Mouse (Mus musculus) MEL (cell line): Measurements from ENCODE around the gene Olfr1555-ps1.

ENCODE experiments used
- BHLHE40 ChIP-seq: IDR thresholded peaks from 2 replicates; pipeline ENCODE4 v1.6.1; 2012; ENCODE audit warnings: low read depth, mild to moderate bottlenecking, inconsistent platforms, low read length, improper control_type of control experiment, borderline replicate concordance
- CTCF ChIP-seq, 3 experiments: IDR thresholded peaks in 2 of 3; conservative IDR thresholded peaks in 1 of 3; 2 replicates each; pipeline ENCODE4 v1.5.1; 2011 to 2012; ENCODE audit warnings: low read length in 3 of 3, low read depth in 2 of 3, mild to moderate bottlenecking in 2 of 3, improper control_type of control experiment in 1 of 3, inconsistent platforms in 1 of 3, mixed read lengths in 1 of 3, moderate library complexity in 1 of 3; ENCODE audit not compliant: control insufficient read depth in 1 of 3, insufficient read depth in 1 of 3, poor library complexity in 1 of 3, severe bottlenecking in 1 of 3
- ELF1 ChIP-seq: IDR thresholded peaks from 2 replicates; pipeline ENCODE4 v1.6.1; 2014; ENCODE audit warnings: low read depth, mild to moderate bottlenecking, inconsistent platforms, low read length, improper control_type of control experiment, moderate library complexity
- EP300 ChIP-seq, 2 experiments: IDR thresholded peaks; 2 replicates each; pipeline ENCODE4 v1.6.1; 2011; ENCODE audit warnings: improper control_type of control experiment in 2 of 2, low read length in 2 of 2, low read depth in 1 of 2, mild to moderate bottlenecking in 1 of 2
- HCFC1 ChIP-seq: IDR thresholded peaks from 2 replicates; pipeline ENCODE4 v1.6.1; 2012; ENCODE audit warnings: low read depth, mild to moderate bottlenecking, inconsistent platforms, low read length, improper control_type of control experiment, moderate library complexity
- MAX ChIP-seq: IDR thresholded peaks from 2 replicates; pipeline ENCODE4 v1.6.1; 2011; ENCODE audit warnings: low read length, improper control_type of control experiment
- MXI1 ChIP-seq: IDR thresholded peaks from 2 replicates; pipeline ENCODE4 v1.6.1; 2011; ENCODE audit warnings: mild to moderate bottlenecking, low read depth, low read length, improper control_type of control experiment
- MYC ChIP-seq: IDR thresholded peaks from 2 replicates; pipeline ENCODE4 v1.6.1; 2011; ENCODE audit warnings: low read depth, mild to moderate bottlenecking, low read length, improper control_type of control experiment, moderate library complexity
- NELFE ChIP-seq: IDR thresholded peaks from 2 replicates; pipeline ENCODE4 v1.6.1; 2011; ENCODE audit warnings: low read depth, low read length, improper control_type of control experiment
- POLR2A ChIP-seq, 2 experiments: IDR thresholded peaks; 2 replicates each; pipeline ENCODE4 v1.6.1; 2011 to 2012; ENCODE audit warnings: low read length in 2 of 2, mild to moderate bottlenecking in 2 of 2, control low read depth in 1 of 2, improper control_type of control experiment in 1 of 2, low read depth in 1 of 2, moderate library complexity in 1 of 2; ENCODE audit not compliant: control insufficient read depth in 1 of 2, insufficient read depth in 1 of 2, poor library complexity in 1 of 2
- SIN3A ChIP-seq: IDR thresholded peaks from 2 replicates; pipeline ENCODE4 v1.6.1; 2012; ENCODE audit warnings: low read length, improper control_type of control experiment, inconsistent platforms
- USF1 ChIP-seq: IDR thresholded peaks from 2 replicates; pipeline ENCODE4 v1.6.1; 2014; ENCODE audit warnings: low read depth, mild to moderate bottlenecking, inconsistent platforms, low read length, improper control_type of control experiment, moderate library complexity
- ZC3H11A ChIP-seq: IDR thresholded peaks from 2 replicates; pipeline ENCODE4 v1.6.1; 2012; ENCODE audit warnings: low read depth, mild to moderate bottlenecking, inconsistent platforms, low read length, improper control_type of control experiment
- ZNF384 ChIP-seq: IDR thresholded peaks from 2 replicates; pipeline ENCODE4 v1.6.1; 2012; ENCODE audit warnings: low read depth, mild to moderate bottlenecking, inconsistent platforms, low read length, improper control_type of control experiment

GRCm38 (mm10) chr19:12116464-12116863 is 53.4 kb downstream of the Olfr1555-ps1 start:
- TF ChIP-seq EP300 (IDR thresholded peaks at IDR 0.05; ENCODE audit: low read depth in 1 of 2, low read length in 2 of 2) (no peak), NELFE (no peak), POLR2A (IDR thresholded peaks at IDR 0.05; ENCODE audit: control insufficient read depth in 1 of 2, insufficient read depth in 1 of 2, low read depth in 1 of 2, low read length in 2 of 2, poor library complexity in 1 of 2) (no peak), BHLHE40 (no peak), CTCF (IDR thresholded peaks at IDR 0.05 in 2 of 3, conservative IDR thresholded peaks at IDR 0.05 in 1 of 3; ENCODE audit: control insufficient read depth in 1 of 3, insufficient read depth in 1 of 3, low read depth in 2 of 3, low read length in 3 of 3, poor library complexity in 1 of 3, severe bottlenecking in 1 of 3) (no peak), ZC3H11A (no peak), USF1 (no peak), ZNF384 (no peak), MXI1 (no peak), MYC (no peak), MAX (no peak), SIN3A (no peak), ELF1 (no peak), HCFC1 (no peak)
